Mouse (Mus musculus): ENCODE results near the gene 4930467E23Rik.
"Not testable (repeated sequence)": the region's sequence is repeated elsewhere in the genome, so short reads cannot be mapped to it uniquely, and the experiment has no call there.

DNA sequence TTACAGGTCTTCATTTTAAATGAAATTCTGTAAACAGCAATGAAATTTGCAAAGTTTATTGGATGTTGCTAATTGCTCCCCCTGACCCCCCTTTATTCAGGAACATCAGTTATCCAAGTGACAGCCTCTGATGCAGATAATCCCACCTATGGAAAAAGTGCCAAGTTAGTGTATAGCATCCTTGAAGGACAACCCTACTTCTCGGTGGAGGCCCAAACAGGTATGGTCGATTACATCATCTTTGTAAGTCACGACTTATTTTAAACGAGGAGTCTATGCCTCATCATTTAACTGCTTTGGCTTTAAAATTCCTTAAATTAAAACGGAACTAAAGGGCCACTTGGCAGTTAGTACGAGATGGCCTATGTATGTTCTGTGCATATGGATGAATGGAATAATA lies 38.0 kb upstream of the 4930467E23Rik start:
- TF ChIP-seq CTCF (IDR thresholded peaks at IDR 0.05); POLR2A (IDR thresholded peaks at IDR 0.05; ENCODE audit: insufficient read depth, low read depth, low read length); EP300 (IDR thresholded peaks at IDR 0.05; ENCODE audit: insufficient read depth, low read depth, low read length): not testable (repeated sequence)

All from heart, adult 2 months (tissue).